ENCODE assay signal across 20 mouse cellular contexts in genomic region chr11:64655162-64655561, GRCm38 (mm10).
DNase-seq lines count a peak whose midpoint lies in the region; ATAC-seq and TF ChIP-seq lines count a peak whose summit lies in the region.
"Had no signal": no experiment of that assay in that cellular context is flagged by ENCODE, and none has a peak within 500 bp of the region (broad histone marks: within the 10 kb centered on the region; RNA-seq: fewer than 3 reads in every experiment).

No protein-coding gene starts in this region.

- no peaks in the 10 kb centered on the region for H3K36me3 ChIP-seq in heart, embryonic 12.5 days
- no peaks in the 10 kb centered on the region for H3K36me3 ChIP-seq in liver, postnatal 0 days (replicated peaks; ENCODE audit: insufficient read depth, low read length)
- H3K36me3 ChIP-seq: hindbrain, embryonic 15.5 days; limb, embryonic 15.5 days had no signal

- H3K4me2 ChIP-seq in heart, embryonic 12.5 days = no peak overlapping the region
- H3K4me2 ChIP-seq in liver, postnatal 0 days (ENCODE audit: low read depth, low read length) = no peak overlapping the region
- H3K4me2 ChIP-seq: hindbrain, embryonic 15.5 days; limb, embryonic 15.5 days; lung, embryonic 14.5 days had no signal

- no peak for TF ChIP-seq EP300 in liver, postnatal 0 days (IDR thresholded peaks at IDR 0.05; ENCODE audit: low read depth)

- no peak for TF ChIP-seq CTCF in liver, postnatal 0 days (IDR thresholded peaks at IDR 0.05; ENCODE audit: low read depth)

- ATAC-seq in heart, embryonic 12.5 days (ENCODE audit: insufficient number of reproducible peaks, low FRiP score) = no peak
- peak; percentile 67; the same call in 1 of the 2 replicates for ATAC-seq in liver, postnatal 0 days
- ATAC-seq: forebrain, embryonic 14.5 days; midbrain, embryonic 16.5 days had no signal

- no peak overlapping the region for H3K27ac ChIP-seq in heart, embryonic 12.5 days (ENCODE audit: poor library complexity, severe bottlenecking)
- no peak overlapping the region for H3K27ac ChIP-seq in liver, postnatal 0 days (ENCODE audit: low read depth)
- H3K27ac ChIP-seq: hindbrain, embryonic 15.5 days; limb, embryonic 15.5 days had no signal

- H3K4me3 ChIP-seq in heart, embryonic 12.5 days = no peak overlapping the region
- H3K4me3 ChIP-seq in liver, postnatal 0 days (ENCODE audit: low read depth, low read length) = no peak overlapping the region
- H3K4me3 ChIP-seq: hindbrain, embryonic 15.5 days; limb, embryonic 15.5 days had no signal

- H3K4me1 ChIP-seq in heart, embryonic 12.5 days (replicated peaks) = 0 out of 2 replicates have a peak, but pooled peaks cover 2% of the 10 kb centered on the region
- H3K4me1 ChIP-seq in liver, postnatal 0 days (ENCODE audit: insufficient read depth) = peaks cover 13% of the 10 kb centered on the region
- H3K4me1 ChIP-seq: hindbrain, embryonic 15.5 days; limb, embryonic 15.5 days had no signal

- peak; percentile 32 for DNase-seq in heart, adult 8-10 months (ENCODE audit: low spot score)
- DNase-seq in liver, postnatal 0 days = no peak
- DNase-seq in liver = no peak
- DNase-seq in 416B (ENCODE audit: low read depth) = peak; percentile 40
- DNase-seq in fibroblast of lung, adult 2 months (ENCODE audit: low read depth) = peak; percentile 35
- no peak for DNase-seq in cerebellum, postnatal 36 days
- DNase-seq in Muller cell, postnatal 12 days (ENCODE audit: inconsistent ontology term) = no peak
- DNase-seq: adrenal gland, adult 2 months; cerebellum, adult 18-20 months; cerebellum, postnatal 25 days; heart, postnatal 4 days; left cerebral cortex, postnatal 4 days; lung, embryonic 14.5 days; thymus, adult 18-20 months; thymus, postnatal 4 days had no signal

- H3K9ac ChIP-seq in heart, embryonic 12.5 days = no peak overlapping the region
- H3K9ac ChIP-seq in liver, postnatal 0 days (replicated peaks) = no peak overlapping the region
- H3K9ac ChIP-seq: hindbrain, embryonic 15.5 days; limb, embryonic 15.5 days; lung, embryonic 14.5 days had no signal

- no peaks in the 10 kb centered on the region for H3K27me3 ChIP-seq in heart, embryonic 12.5 days (replicated peaks)
- no peaks in the 10 kb centered on the region for H3K27me3 ChIP-seq in liver, postnatal 0 days (ENCODE audit: insufficient read depth, low read length)
- H3K27me3 ChIP-seq: hindbrain, embryonic 15.5 days had no signal

- 70% methylated on average over 1 of the region's 1 CpGs for WGBS in heart, embryonic 12.5 days
- WGBS in liver, postnatal 0 days (ENCODE audit: insufficient replicate concordance) = 14% methylated on average over 1 of the region's 1 CpGs

- no peaks in the 10 kb centered on the region for H3K9me3 ChIP-seq in heart, embryonic 12.5 days (replicated peaks)
- H3K9me3 ChIP-seq in liver, postnatal 0 days (ENCODE audit: low read length) = no peaks in the 10 kb centered on the region
- H3K9me3 ChIP-seq: hindbrain, embryonic 15.5 days; limb, embryonic 15.5 days had no signal

Comparison
In these comparisons a context has a peak if more than half of its experiments do, and no peak if none do; other contexts are left out.
1. DNase-seq: peak in heart, adult 8-10 months (single experiment), 416B (single experiment) and fibroblast of lung, adult 2 months (single experiment); none in liver, postnatal 0 days (single experiment), liver (single experiment), cerebellum, postnatal 36 days (0 of 2) and Muller cell, postnatal 12 days (single experiment).